Mouse (Mus musculus): ENCODE measurements around the gene Ptprj.

GRCm38 (mm10) chr2:90582311-90582710, 1.9 kb upstream of the Ptprj start:
- TF ChIP-seq CTCF (IDR thresholded peaks at IDR 0.05; ENCODE audit: control insufficient read depth, insufficient read depth, low read length) (no peak), POLR2A (IDR thresholded peaks at IDR 0.05; ENCODE audit: borderline replicate concordance, control insufficient read depth, low read depth, low read length) (no peak)

Data from bone marrow, adult 2 months (tissue).